Mouse (Mus musculus) C2C12 (cell line): ENCODE data around the gene Ppef1.

Source experiments
- CTCF ChIP-seq: IDR thresholded peaks from one replicate; pipeline ENCODE4 v1.5.1; 2011; ENCODE audit not compliant: control insufficient read depth, insufficient read depth, insufficient read length
- MAX ChIP-seq: IDR thresholded peaks from one replicate; pipeline ENCODE4 v1.6.1; 2011; ENCODE audit warnings: mild to moderate bottlenecking, control low read depth

- TF ChIP-seq CTCF (no peak), MAX (no peak)
These were observed 132.8 kb downstream of the Ppef1 start for GRCm38 (mm10) chrX:160602770-160603169.
